Mouse (Mus musculus) limb, embryonic 10.5 days (tissue): ENCODE results near the gene Kif1bp. TPM values are rescaled to one million over a fixed set of nuclear protein-coding genes. Genes with fewer than 3 reads are reported as not detected.
A peak's percentile ranks its signal among the peaks of the same experiment; 100 is the strongest.
"Not testable (repeated sequence)": the region's sequence is repeated elsewhere in the genome, so short reads cannot be mapped to it uniquely, and the experiment has no call there.

Experiments
- DNase-seq: peaks from one replicate; pipeline ENCODE4 v3.0.0-alpha.2; 2017; ENCODE audit warnings: low spot score
- H3K27ac ChIP-seq: fragments of 300-500 bp; sonication (generic); 2 replicates; pipeline ENCODE4 v1.5.1; 2016; ENCODE audit warnings: mild to moderate bottlenecking
- H3K27me3 ChIP-seq: fragments of 300-500 bp; sonication (generic); 2 replicates; pipeline ENCODE4 v1.6.1; 2016; ENCODE audit warnings: low read depth, mild to moderate bottlenecking; ENCODE audit not compliant: poor library complexity, severe bottlenecking
- H3K36me3 ChIP-seq: fragments of 300-500 bp; sonication (generic); 2 replicates; pipeline ENCODE4 v1.6.1; 2016; ENCODE audit warnings: mild to moderate bottlenecking, moderate library complexity
- H3K4me1 ChIP-seq: fragments of 300-500 bp; sonication (generic); 2 replicates; pipeline ENCODE4 v1.6.1; 2016
- H3K4me3 ChIP-seq: fragments of 300-500 bp; sonication (generic); 2 replicates; pipeline ENCODE4 v1.5.1; 2016; ENCODE audit warnings: mild to moderate bottlenecking, moderate library complexity
- H3K9me3 ChIP-seq: fragments of 300-500 bp; sonication (generic); replicated peaks from 2 replicates; pipeline ENCODE4 v1.6.1; 2016; ENCODE audit warnings: mild to moderate bottlenecking
- WGBS: fragments of 180-500 bp; shearing (Covaris S2); methylation state at CpG from one replicate; pipeline ENCODE4 v1.1.7; 2016; 5-methylcytosine and 5-hydroxymethylcytosine counted together
- polyA plus RNA-seq: library from polyadenylated mRNA; unstranded; fragments of >200 nt; fragmentation: Nextera tagmentation; extraction: Ambion mirVana; gene quantifications from 2 replicates; pipeline ENCODE4 v1.2.1, GENCODE M21; 2016

The Kif1bp gene
- polyA plus RNA-seq = 31.3 and 40.2 TPM in 2 replicates

DNA sequence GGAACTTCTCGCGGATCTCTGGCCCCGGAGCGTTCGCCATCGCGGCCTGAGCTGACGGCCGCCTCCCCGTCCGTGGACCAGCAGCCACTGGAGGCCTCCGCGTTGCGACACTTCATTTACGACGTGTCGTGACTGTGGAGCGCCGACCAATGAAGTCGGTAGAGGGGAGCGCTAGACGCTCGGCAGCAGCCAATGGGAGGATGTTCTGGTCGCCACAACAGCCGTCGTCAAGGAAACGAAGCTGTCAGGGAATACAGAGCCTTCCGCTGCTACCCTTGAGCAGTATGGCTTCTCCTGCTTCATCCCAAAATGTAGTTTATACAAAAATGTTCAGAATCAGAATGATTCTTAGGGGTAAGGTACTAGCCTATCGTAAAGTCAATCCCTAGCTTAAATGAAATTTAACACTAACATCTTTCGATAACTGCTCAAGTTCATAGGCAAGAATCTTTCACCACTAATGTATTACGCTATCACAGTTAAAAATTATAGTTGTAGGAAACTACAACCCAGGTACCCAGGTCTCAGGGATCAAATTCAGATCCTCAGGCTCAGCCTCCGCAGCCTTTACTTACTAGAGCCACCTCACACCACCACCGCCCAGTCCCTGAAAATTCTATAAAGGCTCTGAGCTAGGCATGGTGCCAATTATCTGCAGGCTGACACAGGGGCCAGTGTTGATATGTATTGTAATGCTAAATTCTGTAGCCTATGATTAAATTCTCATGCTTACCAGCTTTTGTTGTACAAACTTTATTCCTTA is at the start of gene Kif1bp:
TSS of gene Kif1bp (minus strand) at position 120 of the 763 bp plus-strand sequence.
- WGBS = 6% methylated on average over 33 of the region's 33 CpGs
- Histone ChIP-seq H3K9me3 (no peaks in the 10 kb centered on the region), H3K36me3 (peaks cover 71% of the 10 kb centered on the region), H3K27ac (peak within 1 kb of the TSS; percentile 84), H3K27me3 (no peaks in the 10 kb centered on the region), H3K4me1 (peaks cover 12% of the 10 kb centered on the region), H3K4me3 (peak within 1 kb of the TSS; percentile 89)
- DNase-seq = peak; percentile 97

DNA sequence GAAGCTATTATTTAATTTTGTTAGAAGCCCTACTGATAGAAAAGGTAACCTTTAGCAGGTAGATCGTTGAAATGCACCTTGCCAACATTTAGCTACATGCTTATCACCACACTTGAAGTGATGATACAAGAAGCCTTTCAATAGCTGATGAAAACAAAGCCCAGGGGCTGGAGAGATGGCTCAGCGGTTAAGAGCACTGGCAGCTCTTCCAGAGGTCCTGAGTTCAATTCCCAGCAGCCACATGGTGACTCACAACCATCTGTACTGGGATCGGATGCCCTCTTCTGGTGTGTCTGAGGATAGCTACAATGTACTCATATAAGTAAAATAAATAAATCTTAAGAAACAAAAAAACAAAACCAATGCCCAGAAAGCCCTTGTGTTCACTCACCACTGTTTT is 25.9 kb upstream of the Kif1bp start:
- Histone ChIP-seq H3K4me1 (peaks cover 15% of the 10 kb centered on the region), H3K27ac (no peak overlapping the region), H3K27me3 (no peaks in the 10 kb centered on the region), H3K36me3 (peaks cover 7% of the 10 kb centered on the region), H3K9me3 (no peaks in the 10 kb centered on the region), H3K4me3 (no peak overlapping the region)
- WGBS = 81% methylated on average over 3 of the region's 3 CpGs
- DNase-seq = no peak

GRCm38 (mm10) chr10:62603233-62604030 is 25.2 kb upstream of the Kif1bp start:
- WGBS = 92% methylated on average over 12 of the region's 12 CpGs
- H3K27ac ChIP-seq = no peak overlapping the region
- H3K27me3 ChIP-seq = no peaks in the 10 kb centered on the region
- peaks cover 15% of the 10 kb centered on the region for H3K36me3 ChIP-seq
- DNase-seq = no peak
- H3K4me3 ChIP-seq = peak overlapping the region; percentile 94; the same call in 1 of the 2 replicates
- no peaks in the 10 kb centered on the region for H3K9me3 ChIP-seq
- peaks cover 15% of the 10 kb centered on the region for H3K4me1 ChIP-seq

- H3K9me3 ChIP-seq = no peaks in the 10 kb centered on the region
- H3K27ac ChIP-seq = peak within 1 kb of the TSS; percentile 89
- WGBS = 7% methylated on average over 53 of the region's 53 CpGs
- DNase-seq = peak; percentile 98
- no peaks in the 10 kb centered on the region for H3K27me3 ChIP-seq
- peaks cover 25% of the 10 kb centered on the region for H3K36me3 ChIP-seq
- H3K4me1 ChIP-seq = peaks cover 15% of the 10 kb centered on the region
- peak within 1 kb of the TSS; percentile 94 for H3K4me3 ChIP-seq
Observed at GRCm38 (mm10) chr10:62602177-62603040, 24.2 kb upstream of the Kif1bp start, which contains the start of gene Ddx21. TSS of gene Ddx21 (minus strand) at chr10:62602281.

DNA sequence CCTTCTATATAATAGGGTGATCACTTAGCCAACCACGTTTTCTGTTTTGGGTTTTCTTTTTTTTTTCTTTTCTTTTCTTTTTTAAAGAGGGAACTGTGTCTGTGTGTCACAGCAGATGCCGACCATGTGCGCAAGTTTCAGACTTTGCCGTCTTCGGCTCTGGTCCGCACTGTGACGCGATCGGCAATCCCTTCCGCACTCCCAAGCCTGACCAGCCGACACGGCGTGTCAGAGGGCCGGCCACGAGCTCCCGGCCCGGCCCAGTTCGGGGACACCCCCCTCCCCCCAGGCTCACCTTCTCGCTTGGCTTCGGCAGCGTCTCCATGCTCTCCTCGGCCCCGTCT is 23.5 kb upstream of the Kif1bp start:
- Histone ChIP-seq H3K4me3 (peak overlapping the region; percentile 94), H3K9me3 (no peaks in the 10 kb centered on the region), H3K27ac (peak overlapping the region; percentile 89), H3K4me1 (peaks cover 15% of the 10 kb centered on the region), H3K27me3 (no peaks in the 10 kb centered on the region), H3K36me3 (peaks cover 31% of the 10 kb centered on the region)
- DNase-seq = no peak
- 1% methylated on average over 23 of the region's 23 CpGs for WGBS

DNA sequence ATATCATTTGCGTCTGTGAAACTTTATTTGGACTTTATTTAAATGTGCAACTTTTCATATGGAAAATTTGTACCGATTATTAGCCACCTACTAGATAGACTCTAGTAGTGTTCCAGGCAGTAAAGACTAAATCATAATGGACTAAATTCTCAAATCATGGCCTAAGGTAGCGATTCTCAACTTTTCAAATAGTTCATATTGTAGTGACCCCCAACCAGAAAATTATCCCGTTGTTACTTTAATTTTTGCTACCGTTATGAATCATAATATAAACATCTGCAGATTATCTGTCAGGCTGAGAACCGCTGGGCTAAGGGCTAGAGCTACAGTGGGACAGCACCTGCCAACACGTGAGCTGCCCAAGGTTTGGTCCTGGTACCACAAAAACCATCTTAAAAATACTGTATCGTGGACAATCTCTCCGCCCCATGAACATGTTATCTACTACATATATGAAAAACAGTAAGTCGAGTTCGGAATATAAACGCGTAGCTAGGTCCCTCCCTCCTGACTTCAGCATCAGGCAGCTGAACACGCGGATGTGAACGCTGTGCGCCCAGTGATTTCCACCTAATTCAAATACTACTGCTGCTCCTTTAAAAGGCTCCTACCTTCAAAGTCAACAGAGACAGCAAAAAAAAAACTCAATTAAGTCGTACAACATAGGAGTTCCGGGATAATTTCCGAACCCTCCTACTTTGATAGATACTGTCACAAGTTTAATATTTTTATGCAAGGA is 23.0 kb upstream of the Kif1bp start:
- Histone ChIP-seq H3K4me3 (peak overlapping the region; percentile 94), H3K27me3 (no peaks in the 10 kb centered on the region), H3K9me3 (no peaks in the 10 kb centered on the region), H3K4me1 (peaks cover 15% of the 10 kb centered on the region), H3K27ac (peak overlapping the region; percentile 89; the same call in 1 of the 2 replicates), H3K36me3 (peaks cover 34% of the 10 kb centered on the region)
- no peak for DNase-seq
- WGBS = 11% methylated on average over 20 of the region's 20 CpGs

DNA sequence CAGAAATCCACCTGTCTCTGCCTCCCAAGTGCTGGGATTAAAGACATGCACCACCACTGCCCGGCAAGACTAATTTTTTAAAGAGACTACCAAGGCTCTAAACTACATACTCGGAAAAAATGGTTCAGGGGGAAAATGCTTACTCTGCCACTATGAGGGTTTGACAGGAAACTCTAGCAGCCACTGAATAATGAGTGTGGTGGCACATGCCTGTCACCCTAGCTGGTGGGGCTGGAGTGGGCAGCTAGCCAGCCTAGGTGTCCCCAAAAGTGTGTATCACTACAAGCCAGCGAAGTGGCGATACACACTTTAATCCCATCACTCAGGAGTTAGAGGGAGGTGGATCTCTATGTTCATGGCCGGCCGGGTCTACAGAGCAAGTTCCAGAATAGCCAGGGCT is 21.8 kb upstream of the Kif1bp start:
- H3K27ac ChIP-seq = no peak overlapping the region
- no peaks in the 10 kb centered on the region for H3K9me3 ChIP-seq
- peaks cover 45% of the 10 kb centered on the region for H3K36me3 ChIP-seq
- WGBS = 91% methylated on average over 6 of the region's 6 CpGs
- H3K4me3 ChIP-seq = no peak overlapping the region
- DNase-seq = no peak
- H3K27me3 ChIP-seq = no peaks in the 10 kb centered on the region
- H3K4me1 ChIP-seq = peaks cover 15% of the 10 kb centered on the region

GRCm38 (mm10) chr10:62599311-62599710 is 21.1 kb upstream of the Kif1bp start:
- DNase-seq, H3K9me3 ChIP-seq, H3K27ac ChIP-seq, H3K4me3 ChIP-seq, H3K27me3 ChIP-seq: not testable (repeated sequence)
- Histone ChIP-seq H3K36me3 (peaks cover 53% of the 10 kb centered on the region), H3K4me1 (peaks cover 15% of the 10 kb centered on the region)
- 91% methylated on average over 3 of the region's 3 CpGs for WGBS

DNA sequence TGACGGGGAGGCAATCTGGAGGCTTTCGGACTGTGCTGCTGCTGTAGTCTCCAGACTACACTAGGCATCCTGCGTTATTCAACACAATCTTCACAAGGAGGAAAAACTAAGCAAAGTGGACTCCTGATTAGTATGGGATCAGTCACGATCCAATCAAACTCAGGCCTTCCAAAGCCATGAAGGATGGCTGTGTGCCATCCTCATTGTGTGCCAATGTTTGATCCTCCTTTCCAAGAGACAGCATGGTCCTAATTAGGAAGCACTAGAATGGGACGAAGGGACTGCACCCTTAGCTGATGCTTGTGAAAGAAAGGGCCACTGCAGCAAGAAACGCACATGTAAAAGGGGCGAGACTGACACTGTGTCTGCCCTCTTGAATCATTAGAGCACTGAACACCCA is 14.2 kb upstream of the Kif1bp start:
- Histone ChIP-seq H3K9me3 (no peaks in the 10 kb centered on the region), H3K27ac (no peak overlapping the region), H3K4me3 (no peak overlapping the region), H3K36me3 (peaks cover 97% of the 10 kb centered on the region), H3K4me1 (no peaks in the 10 kb centered on the region), H3K27me3 (no peaks in the 10 kb centered on the region)
- DNase-seq = no peak
- WGBS = 92% methylated on average over 7 of the region's 7 CpGs

GRCm38 (mm10) chr10:62590200-62590599 is 11.9 kb upstream of the Kif1bp start:
- Histone ChIP-seq H3K4me3 (no peak overlapping the region), H3K27ac (no peak overlapping the region), H3K36me3 (peaks cover 100% of the 10 kb centered on the region), H3K4me1 (no peaks in the 10 kb centered on the region), H3K27me3 (no peaks in the 10 kb centered on the region), H3K9me3 (no peaks in the 10 kb centered on the region)
- 66% methylated on average over 6 of the region's 6 CpGs for WGBS
- peak; percentile 72 for DNase-seq

DNA sequence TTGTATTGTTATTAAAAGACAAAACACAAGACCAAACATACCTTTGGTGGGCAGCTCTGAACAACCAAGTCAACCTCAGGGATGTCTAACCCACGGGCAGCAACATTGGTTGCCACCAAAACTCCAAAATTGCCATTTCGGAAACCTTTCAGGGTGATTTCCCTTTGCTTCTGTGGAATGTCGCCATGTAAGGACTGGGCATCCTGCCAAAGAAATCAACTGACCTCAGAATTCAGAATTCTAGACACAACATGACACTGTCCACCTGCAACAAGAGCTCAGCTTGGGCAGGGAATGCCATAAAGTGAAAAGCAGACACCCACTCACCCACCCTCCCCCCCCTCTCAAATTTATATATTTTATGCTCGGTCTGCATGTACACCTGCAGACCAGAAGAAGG is 10.4 kb upstream of the Kif1bp start:
- Histone ChIP-seq H3K4me3 (no peak overlapping the region), H3K27me3 (no peaks in the 10 kb centered on the region), H3K9me3 (no peaks in the 10 kb centered on the region), H3K4me1 (no peaks in the 10 kb centered on the region), H3K27ac (no peak overlapping the region), H3K36me3 (peaks cover 100% of the 10 kb centered on the region)
- WGBS = 91% methylated on average over 4 of the region's 4 CpGs
- DNase-seq = no peak

- H3K27ac ChIP-seq = no peak overlapping the region
- DNase-seq = no peak
- WGBS = 82% methylated on average over 1 of the region's 1 CpGs
- no peaks in the 10 kb centered on the region for H3K9me3 ChIP-seq
- H3K27me3 ChIP-seq = no peaks in the 10 kb centered on the region
- H3K4me3 ChIP-seq = no peak overlapping the region
- H3K36me3 ChIP-seq = peaks cover 91% of the 10 kb centered on the region
- H3K4me1 ChIP-seq = no peaks in the 10 kb centered on the region
Observed at GRCm38 (mm10) chr10:62583245-62583644, 5.0 kb upstream of the Kif1bp start.
